Mouse (Mus musculus) left cerebral cortex, adult 18-20 months (tissue): ENCODE measurements around the gene Ccdc124. TPM values are rescaled to one million over a fixed set of nuclear protein-coding genes. Genes with fewer than 3 reads are reported as not detected.
A peak's percentile ranks its signal among the peaks of the same experiment; 100 is the strongest.

Source experiments
- DNase-seq, 2 experiments: peaks; one replicate each; pipeline ENCODE4 v3.0.0; 2021 to 2022; ENCODE audit warnings: low spot score in 2 of 2, mixed read lengths in 1 of 2
- total RNA-seq, 2 experiments: library from RNA; stranded (reverse); gene quantifications; 2 replicates each; pipeline ENCODE4 v1.2.3; 2021

Ccdc124 gene
- total RNA-seq, 2 experiments from 2014 or later = 101 to 102 TPM

DNA sequence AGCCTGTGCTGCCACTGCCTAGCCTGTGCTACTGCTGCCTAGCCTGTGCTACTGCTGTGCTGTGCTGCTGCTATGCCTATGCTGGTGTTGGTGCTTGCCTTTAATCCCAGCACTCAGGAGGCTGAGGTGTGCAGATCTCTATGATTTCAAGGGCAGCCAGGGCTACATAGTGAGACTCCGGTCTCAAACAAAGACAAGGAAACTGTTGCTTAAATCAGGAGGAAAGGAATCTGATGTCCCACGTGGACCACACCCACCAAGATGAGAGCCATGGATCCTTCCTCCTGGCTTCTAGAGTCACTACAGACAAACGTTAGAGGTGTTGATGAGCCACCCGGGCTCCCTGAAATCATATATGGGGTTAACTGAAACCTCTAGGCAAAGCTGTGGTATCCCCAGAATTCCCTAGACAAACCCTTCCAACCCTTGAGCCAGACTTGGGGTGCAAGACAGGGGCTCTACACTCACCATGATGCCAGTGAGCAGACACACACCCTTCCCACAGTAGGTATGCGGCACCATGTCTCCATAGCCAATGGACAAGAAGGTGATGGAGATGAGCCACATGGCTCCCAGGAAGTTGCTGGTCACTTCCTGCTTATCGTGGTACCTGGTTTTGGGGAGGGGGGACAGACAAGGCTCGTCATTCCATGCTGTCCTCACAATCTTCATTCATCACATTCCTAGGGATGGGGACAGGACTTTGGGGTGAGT is 23.4 kb downstream of the Ccdc124 start:
- DNase-seq = no peak

DNA sequence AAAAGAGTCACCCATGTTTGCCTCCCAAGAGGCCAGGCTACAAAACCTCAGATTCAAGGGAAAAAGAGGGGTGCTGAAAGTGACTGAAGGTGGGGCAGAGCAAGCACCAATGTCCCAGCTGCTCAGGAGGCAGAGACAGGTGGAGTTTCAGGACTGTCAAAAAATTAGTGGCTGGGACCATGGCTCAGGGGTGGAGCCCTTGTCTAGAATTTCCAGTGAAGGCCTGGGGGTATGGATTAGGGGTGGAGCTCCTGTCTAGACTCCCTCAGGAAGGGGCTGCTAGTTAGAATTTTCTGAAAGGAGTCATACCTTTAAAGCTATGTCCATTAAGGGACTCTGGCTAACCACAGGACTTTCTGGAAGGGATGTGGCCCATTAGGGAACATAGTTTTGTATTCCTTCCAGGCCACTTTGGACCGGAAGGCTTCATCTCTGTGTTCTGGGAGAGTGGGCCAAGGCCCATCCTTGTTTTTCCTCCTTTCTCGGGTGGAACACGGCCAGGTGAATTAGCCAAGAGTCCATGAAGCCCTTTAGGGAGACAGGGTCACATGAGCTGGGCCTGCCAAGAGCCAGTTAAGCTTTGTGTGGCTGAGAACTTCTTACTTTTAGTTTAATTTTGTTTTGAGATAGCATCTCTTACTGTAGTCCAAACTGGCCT is 24.3 kb downstream of the Ccdc124 start:
- DNase-seq = no peak

DNA sequence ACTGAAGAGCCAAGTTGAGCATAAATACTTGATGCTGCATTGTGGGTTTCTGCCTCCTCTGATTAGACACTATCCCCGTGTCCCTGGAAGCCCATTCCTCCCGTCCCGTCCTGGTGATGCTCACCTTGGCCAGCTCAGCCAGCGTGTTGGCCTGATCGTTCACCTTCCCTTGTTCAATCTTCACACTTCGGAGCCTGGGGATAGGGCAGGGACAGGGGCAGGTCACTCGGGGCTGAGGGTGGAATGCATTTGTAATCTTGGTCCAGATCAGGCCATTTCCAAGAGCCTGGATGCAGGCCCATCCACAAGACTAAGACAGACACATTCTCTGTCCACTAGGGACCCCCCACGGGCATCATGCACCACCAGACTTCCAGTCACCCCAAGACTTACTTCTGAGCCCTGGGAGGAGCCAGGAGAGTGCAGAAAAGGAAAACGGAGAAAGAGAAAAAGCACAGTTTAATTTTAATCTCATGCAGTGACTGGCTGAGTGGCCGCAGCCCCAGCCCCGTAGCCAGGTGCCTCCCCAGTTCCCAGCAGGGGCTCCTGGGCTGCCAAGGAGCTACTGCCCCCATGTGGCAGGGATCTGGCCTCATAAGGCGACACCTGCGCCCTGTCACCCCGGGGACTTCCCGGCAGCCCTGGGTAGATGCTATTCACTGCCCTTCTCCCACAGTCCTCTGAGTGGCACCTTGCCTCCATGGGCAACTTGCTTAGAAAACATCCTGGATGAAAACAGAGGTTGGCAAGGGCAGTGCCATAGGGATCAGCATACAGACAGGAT is 27.2 kb downstream of the Ccdc124 start:
- DNase-seq = no peak

DNA sequence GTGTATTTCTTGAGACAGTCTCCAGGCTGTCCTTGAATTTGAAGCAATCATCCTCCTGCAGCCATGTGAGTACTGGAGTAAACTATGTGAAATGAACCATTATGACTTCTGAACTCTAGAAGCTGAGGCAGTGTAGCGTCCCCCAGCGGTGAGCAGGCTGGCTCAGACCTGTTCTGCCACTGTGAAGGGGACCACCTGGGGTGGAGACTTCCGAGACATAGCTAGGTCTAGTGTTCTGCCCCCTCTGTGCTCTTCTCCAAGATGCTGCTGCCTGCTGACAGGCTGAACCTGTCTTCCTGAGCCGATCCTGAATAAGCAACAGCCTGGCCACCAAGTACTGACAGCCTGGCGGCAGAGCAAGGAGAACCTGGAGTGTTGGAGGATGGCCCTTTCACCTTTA is 28.6 kb downstream of the Ccdc124 start:
- DNase-seq = no peak

DNA sequence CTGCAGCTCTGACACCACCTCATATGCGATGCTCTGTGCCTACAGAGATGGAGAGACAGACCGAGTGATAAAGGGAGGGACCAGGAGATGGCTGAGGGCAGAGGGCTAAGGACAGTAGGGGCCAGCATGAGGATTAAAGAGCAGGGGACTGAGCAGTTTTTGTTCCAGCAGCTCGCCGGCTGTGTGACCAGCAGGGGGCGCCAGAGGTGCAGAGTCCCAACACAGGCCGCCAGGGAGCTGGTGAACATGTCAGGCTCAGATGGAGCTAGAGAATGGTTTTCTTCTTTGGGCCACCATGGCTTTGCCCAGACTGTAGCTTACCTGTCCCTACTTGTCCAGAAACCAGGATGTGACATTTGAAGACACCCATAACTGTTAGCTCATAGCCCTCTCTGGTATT is 29.2 kb downstream of the Ccdc124 start:
- peak; percentile 84 to 92 for DNase-seq

DNA sequence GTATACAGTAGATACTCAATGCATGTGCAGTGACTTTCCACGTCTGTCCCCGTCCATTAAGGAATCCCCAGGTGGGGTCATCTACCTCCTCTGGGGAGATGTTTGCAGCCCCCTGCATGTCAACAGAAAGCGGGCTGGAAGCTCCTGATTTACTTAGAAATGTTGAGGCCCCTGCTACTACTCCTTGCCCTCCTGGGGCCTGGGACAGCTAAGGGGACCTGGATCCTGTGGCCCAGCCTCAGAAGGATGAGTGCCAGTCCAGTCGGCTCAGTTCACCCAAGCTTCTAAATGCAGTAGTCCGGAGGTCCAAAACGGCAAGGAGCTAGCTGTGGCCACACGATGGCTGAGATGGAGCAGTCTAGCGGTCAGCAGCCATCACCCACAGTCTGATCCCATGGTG is 29.8 kb downstream of the Ccdc124 start:
- no peak for DNase-seq

DNA sequence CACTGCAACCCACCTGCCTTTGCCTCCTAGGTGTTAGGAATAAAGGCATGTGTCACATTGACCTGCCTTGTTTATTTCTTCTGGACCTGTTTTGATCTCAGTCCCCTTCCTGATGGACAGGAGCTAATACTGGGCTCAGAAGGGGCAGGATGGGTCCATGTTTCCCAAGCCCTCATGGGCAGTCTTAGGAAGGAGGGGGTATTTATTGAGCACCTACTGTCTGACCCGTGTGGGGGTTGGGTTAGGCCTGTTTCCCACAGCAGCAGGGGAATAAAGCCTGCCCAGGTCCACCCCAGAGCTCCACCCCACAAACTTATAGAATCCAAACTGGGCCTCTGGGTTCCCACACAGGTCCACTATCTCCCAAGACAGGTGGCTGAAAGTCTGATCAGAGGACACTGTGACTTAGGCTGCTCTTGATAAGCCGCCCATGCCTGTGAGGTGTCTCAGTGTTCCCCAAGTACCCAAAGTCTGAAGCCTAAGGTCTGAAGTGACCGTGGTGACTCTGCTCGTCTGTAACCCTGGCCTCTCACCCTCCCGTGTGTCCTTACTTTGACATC is 30.4 kb downstream of the Ccdc124 start:
- no peak for DNase-seq

DNA sequence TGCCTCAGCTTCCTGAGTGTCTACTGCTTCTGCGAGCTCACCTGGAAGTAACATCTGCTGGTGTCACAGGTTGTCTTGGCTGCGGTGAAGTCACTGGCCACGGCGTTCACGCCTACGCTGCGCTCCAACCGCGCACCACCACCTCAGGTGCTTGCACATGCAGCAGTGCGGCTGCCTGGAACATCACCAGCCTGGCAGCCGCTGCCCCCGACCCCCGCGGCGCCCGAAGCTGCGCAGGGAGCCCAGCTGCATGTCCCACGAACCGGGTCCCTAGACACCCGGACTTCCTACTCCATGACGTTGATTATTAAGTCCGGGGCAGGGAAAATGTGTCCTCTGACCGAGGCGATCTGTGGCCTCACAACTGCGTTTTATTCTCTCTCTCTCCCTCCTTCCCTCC is 31.3 kb downstream of the Ccdc124 start:
- DNase-seq = no peak

DNA sequence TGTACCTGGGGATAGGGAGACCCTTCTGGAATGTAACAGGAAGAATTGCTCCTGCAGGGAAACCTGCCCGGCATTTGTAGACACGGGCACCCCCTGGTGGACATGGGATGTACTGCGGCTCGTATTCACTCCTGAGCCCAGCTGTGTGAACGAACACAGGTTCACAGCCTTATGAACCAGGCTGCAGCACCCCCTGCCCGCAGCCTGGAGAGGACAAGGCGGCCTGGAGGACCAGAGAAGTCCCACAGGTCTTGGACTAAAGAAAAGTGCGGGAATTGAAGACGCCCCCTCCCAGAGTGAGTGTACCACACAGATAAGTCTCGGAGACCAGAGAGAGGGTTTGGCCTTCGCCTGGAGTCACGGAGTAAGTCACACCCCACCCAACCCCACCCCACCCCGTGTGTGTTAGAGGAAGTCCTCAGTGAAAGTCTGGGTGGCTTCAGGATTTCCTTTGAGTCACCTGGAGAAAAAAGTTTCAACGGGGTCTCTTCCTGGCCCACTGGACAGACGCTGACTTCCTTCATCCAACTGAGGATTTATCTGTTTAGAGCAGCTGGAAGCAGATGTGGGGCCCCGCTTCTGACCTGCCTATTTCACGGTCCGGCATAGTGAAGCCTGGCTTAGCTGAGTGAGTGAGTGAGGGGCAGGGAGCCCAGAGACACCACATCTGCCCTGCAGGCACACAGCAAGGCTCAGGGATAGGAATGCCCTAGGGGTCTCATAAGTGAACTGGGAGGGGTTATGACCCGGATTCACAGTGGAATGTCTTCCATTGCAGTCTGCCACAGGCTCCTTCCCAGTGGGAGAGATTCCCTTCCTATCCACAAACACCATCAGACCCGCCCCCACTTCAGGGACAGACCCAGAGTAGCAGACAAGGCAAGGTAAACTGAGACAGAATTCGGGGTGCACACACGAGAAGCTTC is 32.3 kb downstream of the Ccdc124 start:
- DNase-seq = peak; percentile 90 to 94

DNA sequence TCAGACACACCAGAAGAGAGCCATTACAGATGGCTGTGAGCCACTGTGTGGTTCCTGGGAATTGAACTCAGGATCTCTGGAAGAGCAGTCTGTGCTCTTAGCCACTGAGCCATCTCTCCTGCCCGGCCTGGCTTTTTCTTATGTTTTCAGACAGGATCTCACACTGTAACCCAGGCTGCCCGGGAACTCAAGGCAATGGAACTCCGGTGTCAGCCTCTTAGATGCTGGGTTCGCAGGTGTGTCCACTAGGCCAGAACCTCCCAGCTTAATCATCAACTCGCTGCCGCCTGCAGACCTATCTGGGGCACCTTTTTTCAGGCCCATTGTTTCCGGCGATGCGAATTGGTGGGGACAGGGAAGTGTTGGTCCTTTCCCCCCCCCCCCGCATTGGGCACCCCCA is 33.1 kb downstream of the Ccdc124 start:
- no peak for DNase-seq

DNA sequence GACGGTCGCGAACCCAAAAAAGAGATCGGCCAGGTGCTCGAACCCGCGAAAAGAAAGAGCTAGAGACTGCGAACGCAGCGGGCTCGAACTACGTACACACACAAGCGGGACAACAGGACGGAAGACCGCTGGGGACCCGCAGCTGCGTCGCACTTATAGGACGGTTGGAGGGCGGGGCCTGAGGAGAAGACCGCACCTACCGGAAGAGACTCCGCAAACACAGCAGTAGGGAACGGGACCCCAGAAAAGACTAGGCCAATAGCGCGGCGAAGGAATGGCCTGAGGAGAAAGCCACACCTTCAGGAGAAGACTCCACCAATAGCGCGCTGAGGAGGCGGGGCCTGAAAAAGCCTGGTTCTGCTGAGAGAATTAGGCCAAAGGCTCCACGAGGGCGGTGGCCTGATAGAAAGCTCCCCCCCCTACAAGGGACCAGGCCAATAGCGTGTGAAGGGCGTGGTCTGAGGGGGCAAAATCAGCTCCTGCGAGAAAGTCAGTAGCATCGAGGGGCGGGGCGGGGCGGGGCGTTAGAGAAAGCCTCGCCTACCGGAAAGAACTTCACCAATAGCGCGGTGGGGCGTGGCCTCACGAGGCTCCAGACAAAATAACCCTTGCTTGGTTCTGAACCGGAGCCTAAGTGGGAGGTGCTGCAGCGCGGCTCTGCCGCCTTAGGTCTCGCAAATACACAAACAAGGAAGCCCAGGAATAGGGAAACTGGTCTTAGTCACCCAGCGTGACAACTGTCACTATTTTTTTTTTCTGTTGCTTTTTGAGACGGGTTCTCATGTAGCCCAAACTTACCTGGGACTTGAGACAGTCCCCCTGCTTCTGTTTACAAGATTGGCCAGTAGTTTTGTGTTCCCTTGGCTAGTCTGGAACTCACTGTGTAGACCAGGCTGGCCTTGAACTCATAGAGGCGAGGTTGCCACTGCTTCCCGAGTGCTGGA is 34.1 kb downstream of the Ccdc124 start, which contains the start of gene Arrdc2:
Arrdc2 (minus strand) TSS at position 313 of the 944 bp plus-strand sequence.
- DNase-seq = peak; percentile 94 to 97

DNA sequence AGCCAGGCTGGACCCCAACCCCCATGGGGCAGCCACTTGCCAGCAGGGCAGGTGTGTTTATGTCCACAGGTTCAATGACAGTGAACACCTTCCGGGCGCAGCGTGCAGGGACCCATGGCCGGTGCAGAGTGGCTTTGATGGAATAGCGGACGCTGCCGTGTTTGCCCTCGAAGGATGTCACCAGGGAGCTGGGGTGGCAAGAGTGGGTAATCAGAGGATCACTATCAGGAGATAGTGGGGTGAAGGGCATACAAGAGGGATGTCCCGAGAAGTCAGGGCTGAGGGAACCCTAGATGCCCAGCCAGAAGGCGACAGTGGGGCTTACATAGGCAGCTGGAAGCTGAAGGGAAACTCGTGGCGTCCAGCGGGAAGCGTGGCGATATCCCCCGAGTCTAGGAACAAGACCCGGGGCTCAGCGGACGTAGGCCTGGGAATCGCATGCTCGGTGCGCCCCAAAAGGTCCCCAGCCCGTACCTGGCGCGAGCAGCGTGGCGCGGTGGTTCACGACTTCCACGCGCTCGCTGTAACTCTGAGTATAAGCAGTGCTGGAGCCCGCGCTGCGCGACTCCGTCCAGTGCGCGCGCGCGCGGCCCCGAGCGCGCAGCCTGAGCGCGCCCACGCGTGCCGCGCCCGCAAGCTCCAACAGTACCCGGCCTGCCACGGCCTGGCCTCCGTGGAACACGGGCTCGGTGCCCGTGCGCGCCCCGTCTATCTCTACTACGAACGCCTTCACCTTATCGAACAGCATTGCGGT is 34.9 kb downstream of the Ccdc124 start:
- no peak for DNase-seq

DNA sequence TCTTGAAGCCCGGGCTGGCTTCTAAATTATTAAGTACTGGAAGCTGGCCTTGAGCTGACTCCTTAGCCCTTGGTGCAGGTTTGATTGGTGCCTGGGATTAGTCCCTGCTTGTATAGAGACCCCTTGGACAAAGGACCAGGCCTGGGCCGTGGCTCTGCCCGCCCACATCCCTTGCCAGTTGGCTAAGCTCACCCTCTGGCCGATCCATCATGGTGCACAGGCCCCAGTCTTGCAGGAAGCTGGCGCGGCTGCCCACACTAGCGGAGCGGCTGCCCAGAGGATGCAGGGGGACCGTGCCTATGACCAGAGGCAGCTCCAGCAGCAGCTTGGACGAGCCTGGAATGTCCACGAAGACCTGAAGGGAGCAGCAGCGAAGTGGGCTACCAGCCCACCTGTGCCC is 37.1 kb downstream of the Ccdc124 start:
- no peak for DNase-seq

DNA sequence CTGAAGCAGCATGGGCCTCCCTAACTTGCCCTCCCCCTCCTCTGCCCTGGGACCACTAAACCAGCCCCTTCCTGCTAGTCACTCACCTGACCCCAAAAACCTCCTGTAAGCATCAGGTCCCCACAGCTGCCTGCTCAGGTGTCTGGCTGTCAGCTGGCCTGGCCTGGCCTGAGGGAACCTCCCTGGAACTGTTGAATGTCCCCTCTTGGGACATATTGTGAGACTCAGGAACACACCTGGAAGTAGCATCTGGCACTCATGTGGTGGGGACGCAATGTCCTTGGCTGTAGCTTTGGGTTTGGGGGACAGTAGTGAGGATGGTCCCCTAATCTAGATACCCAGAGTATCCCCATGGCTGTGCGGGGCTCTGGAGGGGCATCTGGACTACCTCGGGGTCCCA is 39.7 kb downstream of the Ccdc124 start:
- no peak for DNase-seq

DNA sequence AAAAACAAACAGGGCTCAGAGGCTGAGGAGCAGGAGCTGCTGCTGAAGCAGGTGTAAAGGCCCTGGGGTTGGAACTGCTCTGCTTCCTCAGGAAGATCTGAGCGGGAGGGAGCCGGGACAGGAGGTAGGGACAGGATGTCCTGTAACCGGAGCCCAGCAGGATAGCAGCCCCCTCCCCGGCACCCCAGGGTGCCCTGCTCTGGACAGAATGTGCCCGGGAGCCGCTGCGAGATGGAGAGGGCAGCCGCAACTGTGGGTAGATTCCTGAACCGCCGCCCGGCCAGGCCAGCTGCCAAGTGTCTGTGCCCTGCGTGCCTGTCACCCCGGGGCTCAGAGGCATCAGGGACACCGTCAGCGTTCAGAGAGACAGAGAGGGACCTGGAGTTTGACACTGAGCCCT is 40.2 kb downstream of the Ccdc124 start:
- peak; percentile 52 to 59 for DNase-seq

DNA sequence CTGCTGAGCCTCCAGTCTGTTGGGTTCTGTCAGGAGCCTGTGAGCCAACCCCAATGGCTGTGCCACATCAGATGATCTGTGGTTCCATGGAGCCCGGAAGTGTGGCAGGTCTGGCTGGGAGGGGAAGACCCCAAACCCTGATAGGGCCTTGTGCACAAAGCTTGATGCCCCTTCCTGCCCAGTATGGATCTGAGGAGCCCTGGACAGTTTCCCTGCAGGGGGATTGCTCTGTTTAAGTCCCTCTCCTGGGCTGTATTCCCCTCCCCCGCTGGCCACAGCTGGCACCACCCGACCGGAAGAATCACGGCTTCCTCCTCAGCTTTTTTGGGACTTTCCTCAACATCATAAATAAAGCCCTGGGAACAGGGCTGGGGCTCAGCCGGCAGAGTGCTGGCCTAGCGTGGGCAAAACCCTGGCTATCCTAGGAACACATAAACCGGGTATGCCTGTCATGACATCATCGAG is 40.7 kb downstream of the Ccdc124 start:
- DNase-seq = no peak

DNA sequence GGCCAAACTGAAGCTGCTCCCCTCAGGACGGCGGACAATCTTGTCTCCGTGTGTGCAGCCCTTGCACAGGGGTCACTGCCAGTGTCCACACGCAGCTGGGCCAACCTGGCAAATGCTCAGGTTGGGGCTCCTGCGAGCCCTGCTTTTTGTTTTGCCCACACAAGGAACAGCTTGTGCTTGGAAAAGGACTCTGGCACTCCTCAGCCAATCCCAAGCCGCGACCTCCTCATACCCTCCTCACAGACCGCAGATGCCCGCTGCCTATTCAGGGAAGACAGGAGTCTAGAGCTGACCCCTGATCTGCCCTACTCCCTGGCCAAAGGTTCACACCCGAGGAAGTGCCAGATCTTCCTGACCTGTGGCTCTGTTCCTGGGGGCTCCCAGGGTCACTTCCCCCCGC is 41.4 kb downstream of the Ccdc124 start:
- no peak for DNase-seq

DNA sequence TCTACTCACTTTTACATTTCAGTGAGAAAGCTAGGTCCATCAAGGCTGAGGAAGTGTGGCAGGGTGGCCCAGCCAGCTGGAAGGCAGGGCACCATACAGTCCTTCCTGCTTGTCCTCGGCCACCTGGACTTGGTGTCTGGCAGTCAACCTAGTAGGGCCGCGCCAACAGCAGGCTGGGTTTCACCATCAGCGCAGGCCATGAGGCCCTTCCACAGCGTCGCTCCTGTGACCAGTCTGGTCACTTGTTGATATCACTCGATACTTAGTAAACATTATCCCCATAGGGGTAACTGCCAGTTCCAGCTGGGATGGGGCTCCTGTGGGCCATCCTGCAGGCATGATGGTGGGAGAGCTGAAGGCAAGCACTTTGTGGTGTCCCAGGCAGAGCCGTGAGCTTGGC is 42.2 kb downstream of the Ccdc124 start:
- DNase-seq = no peak

DNA sequence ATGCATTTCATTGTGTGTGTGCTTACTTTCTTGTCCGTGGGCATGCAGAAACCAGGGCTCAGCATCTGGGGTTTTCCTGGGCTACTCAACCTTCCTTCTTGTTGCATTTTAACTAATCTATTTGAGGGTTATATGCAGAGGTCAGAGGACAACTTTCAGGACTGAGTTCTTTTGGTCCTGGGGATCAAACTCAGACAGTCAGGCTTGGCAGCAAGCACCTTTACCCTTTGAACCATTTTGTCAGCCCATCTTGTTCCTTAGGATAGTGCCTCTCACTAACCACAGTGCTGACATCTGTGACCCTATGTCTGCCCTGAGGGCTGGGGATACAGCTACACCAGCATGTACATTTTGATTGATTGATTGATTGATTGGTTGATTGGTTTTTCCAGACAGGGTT is 45.9 kb downstream of the Ccdc124 start:
- DNase-seq = no peak
